Mouse (Mus musculus) hindbrain, embryonic 14.5 days (tissue): ENCODE data around the gene Trim30d. TPM values are rescaled to one million over a fixed set of nuclear protein-coding genes. Genes with fewer than 3 reads are reported as not detected.
A peak's percentile ranks its signal among the peaks of the same experiment; 100 is the strongest.
"Not testable (repeated sequence)": the region's sequence is repeated elsewhere in the genome, so short reads cannot be mapped to it uniquely, and the experiment has no call there.

ENCODE experiments used
- ATAC-seq: fragments of 200-750 bp; cut with Nextera tagmentation; 2 replicates; pipeline ENCODE4 v1.8.0; 2017; ENCODE audit warnings: moderate number of reproducible peaks, mild to moderate bottlenecking, moderate TSS enrichment, moderate library complexity; ENCODE audit not compliant: low FRiP score
- DNase-seq: peaks from one replicate; pipeline ENCODE4 v3.0.0-alpha.2; 2015; ENCODE audit warnings: low spot score
- H3K27ac ChIP-seq: fragments of 300-500 bp; sonication (generic); 2 replicates; pipeline ENCODE4 v1.5.1; 2014; ENCODE audit warnings: mild to moderate bottlenecking, moderate library complexity
- H3K27me3 ChIP-seq: fragments of 300-500 bp; sonication (generic); 2 replicates; pipeline ENCODE4 v1.6.1; 2014; ENCODE audit warnings: mild to moderate bottlenecking, low read length, mixed read lengths; ENCODE audit not compliant: control insufficient read depth, insufficient read depth
- H3K36me3 ChIP-seq: fragments of 300-500 bp; sonication (generic); replicated peaks from 2 replicates; pipeline ENCODE4 v1.6.1; 2014; ENCODE audit not compliant: control insufficient read depth, insufficient read depth
- H3K4me1 ChIP-seq: fragments of 300-500 bp; sonication (generic); replicated peaks from 2 replicates; pipeline ENCODE4 v1.6.1; 2014; ENCODE audit warnings: antibody characterized with exemption, low read length, mixed read lengths; ENCODE audit not compliant: control insufficient read depth, insufficient read depth
- H3K4me2 ChIP-seq: fragments of 300-500 bp; sonication (generic); replicated peaks from 2 replicates; pipeline ENCODE4 v1.6.1; 2014; ENCODE audit warnings: mild to moderate bottlenecking, moderate library complexity
- H3K4me3 ChIP-seq: fragments of 300-500 bp; sonication (generic); replicated peaks from 2 replicates; pipeline ENCODE4 v1.5.1; 2014; ENCODE audit warnings: mild to moderate bottlenecking, low read length
- H3K9ac ChIP-seq: fragments of 300-500 bp; sonication (generic); 2 replicates; pipeline ENCODE4 v1.6.1; 2014
- H3K9me3 ChIP-seq: fragments of 300-500 bp; sonication (generic); 2 replicates; pipeline ENCODE4 v1.6.1; 2016; ENCODE audit warnings: low read length; ENCODE audit not compliant: control insufficient read depth
- WGBS: fragments of 180-500 bp; shearing (Covaris S2); extraction: QIAGEN DNeasy Blood & Tissue Kit; methylation state at CpG from one replicate; pipeline ENCODE4 v1.1.7; 2014; 5-methylcytosine and 5-hydroxymethylcytosine counted together
- polyA plus RNA-seq: library from polyadenylated mRNA; unstranded; fragments of >200 nt; fragmentation: Nextera tagmentation; extraction: Ambion mirVana; gene quantifications from 2 replicates; pipeline ENCODE4 v1.2.1, GENCODE M21; 2014

Trim30d gene
- 0.19 and 0.70 TPM in 2 replicates for polyA plus RNA-seq

DNA sequence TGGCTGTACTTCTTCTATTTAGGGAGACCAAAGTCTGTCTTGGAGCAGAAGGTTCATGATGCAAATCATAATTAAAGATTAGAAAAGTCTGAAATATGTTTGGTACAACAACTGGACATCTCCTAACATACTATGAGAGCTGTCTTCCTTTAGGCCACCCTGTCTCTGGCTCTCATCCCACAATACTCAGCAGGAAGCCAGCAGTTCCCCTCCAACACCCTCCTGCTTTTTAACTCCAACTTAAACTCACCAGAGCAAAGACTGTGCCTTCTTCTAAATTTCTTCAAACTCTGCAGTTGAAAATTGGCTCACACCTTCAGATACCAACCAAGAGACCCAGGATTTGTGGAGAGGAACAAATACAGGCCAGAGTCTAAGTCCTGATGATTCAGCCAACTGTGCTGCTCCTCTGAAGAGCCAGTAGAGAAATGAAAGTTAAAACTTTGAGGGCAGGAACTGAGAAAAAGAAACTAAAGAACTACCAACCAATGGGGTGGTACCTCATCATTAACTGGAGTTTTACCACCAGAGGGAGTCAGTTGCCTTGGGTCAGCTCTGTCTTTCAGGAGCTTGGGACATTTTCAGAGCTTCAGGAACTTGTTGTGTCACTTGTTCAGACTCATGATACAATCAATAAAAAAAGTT lies at the start of gene Trim30d:
TSS of gene Trim30d (minus strand) at position 429 of the 645 bp plus-strand sequence.
- H3K27me3 ChIP-seq, H3K4me2 ChIP-seq, H3K4me1 ChIP-seq, DNase-seq, H3K27ac ChIP-seq, H3K4me3 ChIP-seq, H3K36me3 ChIP-seq, H3K9ac ChIP-seq, H3K9me3 ChIP-seq, ATAC-seq: not testable (repeated sequence)

DNA sequence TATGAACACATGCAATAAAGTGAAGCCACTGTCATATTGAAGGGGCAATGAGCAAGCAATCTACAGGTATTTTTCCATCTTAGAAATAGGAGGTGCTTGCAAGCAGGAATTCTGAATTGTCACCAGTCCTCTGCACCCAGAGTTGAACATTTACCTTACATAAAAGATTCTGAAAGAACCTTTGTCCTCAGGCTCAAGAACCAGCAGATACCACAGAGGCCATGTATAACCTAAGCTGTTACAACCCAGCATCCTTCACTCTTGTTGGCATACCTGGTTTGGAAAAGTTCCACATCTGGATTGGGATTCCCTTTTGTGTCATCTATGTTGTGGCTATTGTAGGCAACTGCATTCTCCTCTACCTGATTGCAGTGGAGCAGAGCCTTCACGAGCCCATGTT lies 45.1 kb upstream of the Trim30d start:
- Histone ChIP-seq H3K27me3 (no peaks in the 10 kb centered on the region), H3K9ac (no peak overlapping the region), H3K9me3 (no peaks in the 10 kb centered on the region), H3K4me1 (no peaks in the 10 kb centered on the region), H3K4me3 (no peak overlapping the region), H3K4me2 (no peak overlapping the region), H3K27ac (no peak overlapping the region), H3K36me3 (no peaks in the 10 kb centered on the region)
- 72% methylated on average over 1 of the region's 1 CpGs for WGBS
- ATAC-seq: no peak
- DNase-seq: no peak

DNA sequence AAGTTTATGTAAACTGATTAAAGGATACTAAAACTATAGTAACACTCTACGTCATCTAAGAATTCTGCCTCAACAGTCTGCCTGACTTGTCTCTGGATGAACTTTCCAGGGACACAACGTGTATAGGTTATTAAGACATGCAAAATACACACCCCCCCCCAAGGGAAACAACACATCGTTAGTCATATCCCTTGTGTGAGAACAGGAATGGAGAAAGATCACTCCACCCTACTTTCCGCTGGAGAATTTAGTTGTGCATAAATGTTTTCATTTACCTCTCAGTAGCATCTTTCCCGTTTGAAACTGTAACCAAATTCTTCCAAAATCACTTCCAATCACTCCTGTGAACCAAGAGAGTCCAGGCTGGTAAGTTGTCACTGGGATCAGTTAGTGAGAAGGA lies 42.2 kb upstream of the Trim30d start, which contains the start of gene Olfr651:
TSS of gene Olfr651 (plus strand) at position 301 of the 400 bp plus-strand sequence.
- DNase-seq (no peak), ATAC-seq (no peak)
- no peak within 1 kb of the TSS for H3K9ac ChIP-seq
- no peak within 1 kb of the TSS for H3K27ac ChIP-seq
- H3K9me3 ChIP-seq: no peaks in the 10 kb centered on the region
- WGBS: 87% methylated on average over 5 of the region's 5 CpGs
- no peaks in the 10 kb centered on the region for H3K4me1 ChIP-seq
- no peaks in the 10 kb centered on the region for H3K36me3 ChIP-seq
- H3K27me3 ChIP-seq: no peaks in the 10 kb centered on the region
- no peak within 1 kb of the TSS for H3K4me2 ChIP-seq
- H3K4me3 ChIP-seq: no peak within 1 kb of the TSS

GRCm38 (mm10) chr7:104501589-104502371 lies 5.9 kb downstream of the Trim30d start:
- 3% methylated on average over 59 of the region's 59 CpGs for WGBS
- Histone ChIP-seq H3K27me3 (no peaks in the 10 kb centered on the region), H3K4me3 (peak overlapping the region; percentile 47), H3K36me3 (no peaks in the 10 kb centered on the region), H3K9me3 (no peaks in the 10 kb centered on the region), H3K9ac (peak overlapping the region; percentile 57), H3K4me1 (no peaks in the 10 kb centered on the region), H3K4me2 (peak overlapping the region; percentile 64), H3K27ac (no peak overlapping the region)
- peak; percentile 94 for ATAC-seq
- peak; percentile 30 for DNase-seq

DNA sequence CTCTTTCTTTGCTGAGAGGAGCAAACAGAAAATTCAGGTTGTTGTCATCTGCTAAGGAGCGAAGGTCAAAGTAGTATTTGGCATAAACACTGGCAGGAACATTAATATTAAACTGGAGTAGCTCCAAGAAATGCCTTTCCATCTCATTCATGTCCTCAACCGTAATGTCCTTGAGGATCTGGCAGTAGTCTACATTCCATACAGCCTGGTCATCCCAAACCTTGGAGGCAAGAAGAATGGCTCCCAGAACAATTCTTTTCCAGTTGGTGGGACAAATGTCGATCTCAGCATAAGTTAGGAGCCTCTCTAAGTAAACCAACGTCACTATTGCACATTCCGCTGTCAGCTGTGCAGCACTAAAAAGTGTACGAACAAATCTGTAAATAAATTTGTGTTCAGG lies 6.5 kb downstream of the Trim30d start:
- DNase-seq, H3K4me3 ChIP-seq, H3K9ac ChIP-seq, H3K36me3 ChIP-seq, H3K4me1 ChIP-seq, ATAC-seq, H3K4me2 ChIP-seq, H3K27me3 ChIP-seq, H3K27ac ChIP-seq, H3K9me3 ChIP-seq: not testable (repeated sequence)
- 71% methylated on average over 6 of the region's 6 CpGs for WGBS

GRCm38 (mm10) chr7:104499464-104499863 lies 8.2 kb downstream of the Trim30d start:
- 68% methylated on average over 6 of the region's 8 CpGs for WGBS
- not testable (repeated sequence) for H3K9me3 ChIP-seq, H3K9ac ChIP-seq, ATAC-seq, H3K4me1 ChIP-seq, H3K27ac ChIP-seq, H3K36me3 ChIP-seq, H3K4me3 ChIP-seq, H3K27me3 ChIP-seq, H3K4me2 ChIP-seq
- peak; percentile 8 for DNase-seq

DNA sequence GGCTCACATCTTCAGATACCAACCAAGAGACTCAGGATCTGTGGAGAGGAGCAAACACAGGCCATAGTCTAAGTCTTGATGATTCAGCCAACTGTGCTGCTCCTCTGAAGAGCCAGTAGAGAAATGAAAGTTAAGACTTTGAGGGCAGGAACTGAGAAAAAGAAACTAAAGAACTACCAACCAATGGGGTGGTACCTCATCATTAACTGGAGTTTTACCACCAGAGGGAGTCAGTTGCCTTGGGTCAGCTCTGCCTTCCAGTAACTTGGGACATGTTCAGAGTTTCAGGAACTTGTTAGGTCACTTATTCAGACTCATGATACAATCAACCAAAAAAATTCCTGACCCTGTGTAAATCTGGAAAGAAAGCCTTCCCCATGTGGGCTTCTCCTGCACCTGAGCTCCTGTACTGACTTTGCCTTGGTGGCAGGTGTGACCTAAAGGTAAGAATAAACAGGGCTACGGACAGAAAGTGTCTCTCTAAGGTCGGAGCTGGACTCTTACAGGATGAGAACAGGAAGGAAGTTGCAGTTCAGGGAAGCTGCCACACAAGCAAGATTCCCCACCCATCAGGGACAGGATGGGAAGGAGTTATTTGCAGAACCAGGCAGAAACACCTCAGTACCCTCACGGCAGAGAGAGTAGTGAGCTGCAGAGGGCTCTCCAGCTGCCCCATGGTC lies 42.4 kb downstream of the Trim30d start, which contains the start of gene Trim30a:
TSS of gene Trim30a (minus strand) at position 129 of the 680 bp plus-strand sequence.
- Histone ChIP-seq H3K4me3 (no peak within 1 kb of the TSS), H3K9ac (no peak within 1 kb of the TSS), H3K27me3 (no peaks in the 10 kb centered on the region), H3K27ac (no peak within 1 kb of the TSS), H3K4me2 (no peak within 1 kb of the TSS), H3K9me3 (no peaks in the 10 kb centered on the region), H3K36me3 (no peaks in the 10 kb centered on the region), H3K4me1 (no peaks in the 10 kb centered on the region)
- 75% methylated on average over 3 of the region's 3 CpGs for WGBS
- DNase-seq (peak; percentile 11), ATAC-seq (no peak)

DNA sequence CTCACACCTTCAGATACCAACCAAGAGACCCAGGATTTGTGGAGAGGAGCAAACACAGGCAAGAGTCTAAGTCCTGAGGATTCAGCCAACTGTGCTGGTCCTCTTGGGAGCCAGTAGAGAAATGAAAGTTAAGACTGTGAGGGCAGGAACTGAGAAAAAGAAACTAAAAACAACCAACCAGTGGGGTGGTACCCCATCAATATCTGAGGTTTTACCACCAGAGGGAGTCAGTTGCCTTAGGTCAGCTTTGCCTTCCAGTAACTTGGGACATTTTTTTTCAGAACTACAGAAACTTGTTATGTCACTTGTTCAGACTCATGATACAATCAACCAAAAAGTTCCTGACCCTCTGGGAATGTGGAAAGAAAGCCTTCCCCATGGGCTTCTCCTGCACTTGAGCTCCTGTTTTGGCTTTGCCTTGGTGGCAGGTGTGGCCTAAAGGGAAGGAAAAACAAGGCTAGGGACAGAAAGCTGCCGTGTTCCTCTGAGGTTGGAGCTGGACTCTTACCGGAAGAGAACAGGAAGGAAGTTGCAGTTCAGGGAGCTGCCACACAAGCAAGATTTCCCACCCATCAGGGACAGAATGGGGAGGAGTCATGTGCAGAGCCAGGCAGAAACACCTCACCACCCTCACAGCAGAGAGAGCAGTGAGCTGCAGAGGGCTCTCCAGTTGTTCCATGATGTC lies 61.5 kb downstream of the Trim30d start:
- DNase-seq (no peak), ATAC-seq (no peak)
- no peaks in the 10 kb centered on the region for H3K36me3 ChIP-seq
- H3K4me2 ChIP-seq: no peak overlapping the region
- H3K4me1 ChIP-seq: no peaks in the 10 kb centered on the region
- H3K4me3 ChIP-seq: no peak overlapping the region
- H3K9ac ChIP-seq: no peak overlapping the region
- WGBS: 65% methylated on average over 2 of the region's 2 CpGs
- no peaks in the 10 kb centered on the region for H3K9me3 ChIP-seq
- no peaks in the 10 kb centered on the region for H3K27me3 ChIP-seq
- H3K27ac ChIP-seq: no peak overlapping the region
